Mouse (Mus musculus) heart, adult 2 months (tissue): ENCODE data around the gene Bank1.

Experiments
- CTCF ChIP-seq: fragments of 200-600 bp; IDR thresholded peaks from 2 replicates; pipeline ENCODE4 v1.8.1; 2022; ENCODE audit warnings: antibody characterized with exemption, mild to moderate bottlenecking, moderate library complexity
- EP300 ChIP-seq: fragments of 200-500 bp; IDR thresholded peaks from 2 replicates; pipeline ENCODE4 v1.6.1; 2011; ENCODE audit warnings: low read depth, low read length, control low read depth; ENCODE audit not compliant: insufficient read depth
- POLR2A ChIP-seq: fragments of 200-500 bp; IDR thresholded peaks from 2 replicates; pipeline ENCODE4 v1.6.1; 2011; ENCODE audit warnings: mild to moderate bottlenecking, low read depth, low read length, control low read depth; ENCODE audit not compliant: insufficient read depth

DNA sequence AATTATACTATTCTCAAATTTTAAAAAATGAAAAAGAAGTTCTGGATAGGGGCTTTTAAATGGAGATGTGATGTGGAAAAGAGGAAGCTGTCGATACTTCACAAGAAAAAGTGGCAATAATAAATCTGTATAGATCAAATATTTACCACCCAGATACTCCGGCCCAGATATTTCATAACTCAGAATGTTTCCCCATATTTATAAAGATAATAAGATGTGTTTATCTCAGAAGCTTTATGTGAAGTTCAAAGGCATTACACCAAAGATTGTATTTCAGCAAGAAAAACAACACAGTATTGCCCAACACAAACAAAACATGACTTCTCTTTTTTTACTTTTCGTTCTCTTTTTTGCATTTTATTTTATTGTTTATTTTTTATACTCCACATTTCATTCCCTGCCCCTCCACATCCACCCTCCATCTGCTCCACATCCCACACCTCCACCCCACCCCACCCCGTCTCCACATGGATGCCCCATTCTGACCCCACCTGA lies 42.7 kb upstream of the Bank1 start:
- TF ChIP-seq POLR2A (no peak), CTCF (no peak), EP300 (no peak)
